Mouse (Mus musculus) heart, adult 8-10 months (tissue): Measurements from ENCODE around the gene Arfgap3. TPM values are rescaled to one million over a fixed set of nuclear protein-coding genes. Genes with fewer than 3 reads are reported as not detected.

ENCODE experiments used
- DNase-seq: peaks from one replicate; pipeline ENCODE4 v3.0.0; 2022; ENCODE audit warnings: low spot score
- total RNA-seq, 4 experiments: library from RNA; stranded (reverse); gene quantifications; 2 replicates each; pipeline ENCODE4 v1.2.4; 2022

Arfgap3 gene
- total RNA-seq, 4 experiments from 2014 or later, result 10.2 to 11.8 (median 11.1) TPM

DNA sequence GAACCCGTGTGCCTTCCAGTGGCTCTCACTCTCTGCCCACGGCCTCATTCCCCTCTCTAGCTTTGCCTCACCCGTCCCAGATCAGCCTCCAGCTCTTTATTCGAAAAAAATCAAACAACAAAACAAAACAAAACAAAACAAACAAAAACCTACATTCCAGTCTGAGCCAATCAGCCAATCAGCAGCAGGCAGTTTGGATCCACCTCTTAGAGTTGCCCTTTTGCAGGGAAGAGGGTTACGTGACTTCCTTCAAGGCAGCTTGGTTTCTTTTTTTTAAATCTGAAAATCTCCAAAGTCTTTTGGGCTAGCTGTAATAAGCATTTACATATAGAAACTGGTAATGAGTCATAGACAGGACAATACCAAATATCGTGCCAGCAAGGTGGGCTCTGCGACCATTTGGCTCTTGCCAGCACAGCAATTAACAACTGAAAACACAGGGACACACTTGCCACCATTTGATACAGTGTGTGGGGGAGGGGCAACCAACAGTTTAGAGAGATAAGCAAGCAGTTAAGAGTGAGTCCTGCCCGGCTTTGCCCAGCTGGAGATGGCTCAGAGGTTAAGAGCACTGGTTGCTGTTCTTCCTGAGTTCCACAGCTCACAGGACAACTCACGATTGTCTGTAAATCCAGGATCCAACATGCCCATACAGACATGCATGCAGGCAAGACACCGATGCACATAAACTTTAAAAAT lies 95.5 kb downstream of the Arfgap3 start:
- no peak for DNase-seq

DNA sequence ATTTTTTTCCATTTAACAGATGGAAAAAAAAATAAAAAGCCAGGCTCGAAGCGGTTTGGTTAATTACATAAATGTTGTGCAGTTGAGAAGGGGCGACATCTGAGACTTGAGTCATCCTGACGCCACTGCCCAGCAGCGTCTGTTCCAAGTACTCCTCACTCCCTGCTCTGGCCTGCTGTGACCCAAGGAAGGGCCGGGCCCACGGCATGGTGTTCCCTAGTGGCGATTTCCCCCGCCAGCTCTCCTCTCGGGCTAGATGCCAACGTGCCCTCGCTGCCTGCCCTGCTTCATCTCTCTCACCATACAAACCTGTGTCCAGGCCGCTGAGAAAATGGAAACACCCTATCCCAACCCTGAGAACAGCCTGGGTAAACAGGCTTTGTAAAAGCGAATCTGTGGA lies 98.0 kb downstream of the Arfgap3 start:
- DNase-seq, result no peak

GRCm38 (mm10) chr15:83251176-83252004 lies 98.7 kb downstream of the Arfgap3 start, which contains the start of gene A4galt:
TSS of gene A4galt (minus strand) at chr15:83251774.
- DNase-seq, result peak; percentile 58

- no peak for DNase-seq
These were observed 99.3 kb downstream of the Arfgap3 start for GRCm38 (mm10) chr15:83250651-83251175.

Other genes starting within 250 kb of the Arfgap3 start
- 10 to 100 TPM; 38.9 to 42.7 (median 40.5) TPM for gene Rrp7a, start 227.4 kb downstream of the Arfgap3 start, total RNA-seq
- gene Poldip3, start 200.9 kb downstream of the Arfgap3 start, total RNA-seq, result 10 to 100 TPM; 23.5 to 27.1 (median 26.2) TPM
- gene Cyb5r3, start 177.7 kb downstream of the Arfgap3 start, total RNA-seq, result 100 to 1,000 TPM in 2 of 4 experiments, 10 to 100 TPM in 2; 81.4 to 113 (median 96.2) TPM
- 1 to 10 TPM; 4.2 to 8.7 (median 5.8) TPM for gene A4galt, start 98.5 kb downstream of the Arfgap3 start, total RNA-seq
- gene Pacsin2, start 114.4 kb upstream of the Arfgap3 start, total RNA-seq, result 100 to 1,000 TPM; 209 to 267 (median 247) TPM
- 10 to 100 TPM; 51.7 to 73.3 (median 59.8) TPM for gene Ttll1, start 160.6 kb upstream of the Arfgap3 start, total RNA-seq
- 10 to 100 TPM in 1 of 4 experiments, 1 to 10 TPM in 3; 7.6 to 12.5 (median 9.4) TPM for gene Bik, start 176.6 kb upstream of the Arfgap3 start, total RNA-seq
- gene Tspo, start 213.3 kb upstream of the Arfgap3 start, total RNA-seq, result 10 to 100 TPM; 57.1 to 66.2 (median 60.4) TPM
- gene Mcat, start 213.5 kb upstream of the Arfgap3 start, total RNA-seq, result 10 to 100 TPM; 43.6 to 51.3 (median 46.9) TPM
- 1 to 10 TPM; 5.3 to 6.7 (median 5.9) TPM for gene Ttll12, start 244.9 kb upstream of the Arfgap3 start, total RNA-seq